Mouse (Mus musculus): ENCODE results near the gene Emc8. TPM values are rescaled to one million over a fixed set of nuclear protein-coding genes. Genes with fewer than 3 reads are reported as not detected.

Gene Emc8
- polyA plus RNA-seq (2015; fragmentation: Nextera tagmentation; extraction: Ambion mirVana): 164 and 174 TPM in 2 replicates

GRCm38 (mm10) chr8:120668374-120668905 is at the start of gene Emc8:
Emc8 (minus strand) TSS chr8:120668573.
- H3K4me1 ChIP-seq: peaks cover 69% of the 10 kb centered on the region
- peak; percentile 40 for ATAC-seq (ENCODE audit: extremely low read depth, insufficient number of reproducible peaks, low FRiP score, low TSS enrichment)
- WGBS: under 1% methylated on average over 51 of the region's 51 CpGs

DNA sequence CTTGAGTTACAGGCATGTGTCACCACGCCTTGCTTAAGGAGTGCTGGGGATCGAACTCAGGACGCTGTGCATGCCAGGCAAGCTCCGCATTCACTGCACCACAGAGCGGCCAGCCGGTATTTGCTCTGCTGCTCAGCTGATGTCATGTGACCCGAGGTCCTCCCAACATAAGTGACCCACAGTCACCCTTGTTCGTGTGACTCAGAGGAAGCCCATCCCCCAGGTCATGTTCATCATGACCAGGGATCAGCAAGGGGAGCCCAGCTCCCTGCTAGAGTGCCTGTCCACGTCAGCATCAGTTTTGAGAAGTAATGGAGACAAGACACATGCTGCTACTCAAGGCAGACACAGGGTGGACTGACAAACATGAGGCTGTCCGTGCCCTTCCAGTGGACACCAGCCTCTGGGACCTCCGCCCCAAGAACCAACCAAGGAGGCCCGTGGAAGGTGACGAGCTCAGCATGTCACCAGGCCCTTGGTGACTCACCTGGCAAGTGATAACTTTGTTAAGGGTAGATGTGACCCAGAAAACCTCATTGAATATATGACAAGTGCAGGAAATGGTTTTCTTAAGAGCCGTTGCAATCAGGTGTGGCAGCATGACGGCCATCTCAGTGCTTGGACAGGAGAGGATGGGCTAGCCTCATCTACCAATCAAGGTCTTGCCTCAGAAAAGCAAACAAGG is 47.8 kb upstream of the Emc8 start:
- Histone ChIP-seq H3K27ac (replicated peaks) (0 out of 2 replicates have a peak overlapping the region, but pooled peaks have one; percentile 3), H3K4me1 (peaks cover 11% of the 10 kb centered on the region), H3K9me3 (no peaks in the 10 kb centered on the region), H3K27me3 (replicated peaks) (no peaks in the 10 kb centered on the region), H3K9ac (no peak overlapping the region), H3K4me2 (no peak overlapping the region), H3K36me3 (no peaks in the 10 kb centered on the region), H3K4me3 (no peak overlapping the region)
- no peak for ATAC-seq (ENCODE audit: extremely low read depth, insufficient number of reproducible peaks, low FRiP score, low TSS enrichment)
- 64% methylated on average over 15 of the region's 15 CpGs for WGBS

More at GRCm38 (mm10) chr8:120668374-120668905, at the start of gene Emc8:
- Histone ChIP-seq H3K27me3 (replicated peaks) (no peaks in the 10 kb centered on the region), H3K9me3 (no peaks in the 10 kb centered on the region), H3K4me2 (peak within 1 kb of the TSS; percentile 83), H3K9ac (peak within 1 kb of the TSS; percentile 99), H3K27ac (replicated peaks) (peak within 1 kb of the TSS; percentile 91), H3K4me3 (peak within 1 kb of the TSS; percentile 91), H3K36me3 (peaks cover 46% of the 10 kb centered on the region)

GRCm38 (mm10) chr8:120715200-120715599 is 46.8 kb upstream of the Emc8 start:
- Histone ChIP-seq H3K27ac (replicated peaks) (peak overlapping the region; percentile 3; the same call in 1 of the 2 replicates), H3K4me3 (no peak overlapping the region), H3K4me2 (no peak overlapping the region), H3K4me1 (peaks cover 11% of the 10 kb centered on the region), H3K36me3 (no peaks in the 10 kb centered on the region), H3K27me3 (replicated peaks) (no peaks in the 10 kb centered on the region), H3K9me3 (no peaks in the 10 kb centered on the region), H3K9ac (no peak overlapping the region)
- ATAC-seq (ENCODE audit: extremely low read depth, insufficient number of reproducible peaks, low FRiP score, low TSS enrichment): no peak
- 64% methylated on average over 6 of the region's 6 CpGs for WGBS

- Histone ChIP-seq H3K27ac (replicated peaks) (no peak overlapping the region), H3K4me2 (no peak overlapping the region), H3K36me3 (no peaks in the 10 kb centered on the region), H3K4me1 (no peaks in the 10 kb centered on the region), H3K27me3 (replicated peaks) (peaks cover under 1% of the 10 kb centered on the region; the same call in 1 of the 2 replicates), H3K9me3 (no peaks in the 10 kb centered on the region), H3K9ac (no peak overlapping the region), H3K4me3 (no peak overlapping the region)
- ATAC-seq (ENCODE audit: extremely low read depth, insufficient number of reproducible peaks, low FRiP score, low TSS enrichment): no peak
- WGBS: 63% methylated on average over 10 of the region's 10 CpGs
Observed at GRCm38 (mm10) chr8:120709176-120709575, 40.8 kb upstream of the Emc8 start.

DNA sequence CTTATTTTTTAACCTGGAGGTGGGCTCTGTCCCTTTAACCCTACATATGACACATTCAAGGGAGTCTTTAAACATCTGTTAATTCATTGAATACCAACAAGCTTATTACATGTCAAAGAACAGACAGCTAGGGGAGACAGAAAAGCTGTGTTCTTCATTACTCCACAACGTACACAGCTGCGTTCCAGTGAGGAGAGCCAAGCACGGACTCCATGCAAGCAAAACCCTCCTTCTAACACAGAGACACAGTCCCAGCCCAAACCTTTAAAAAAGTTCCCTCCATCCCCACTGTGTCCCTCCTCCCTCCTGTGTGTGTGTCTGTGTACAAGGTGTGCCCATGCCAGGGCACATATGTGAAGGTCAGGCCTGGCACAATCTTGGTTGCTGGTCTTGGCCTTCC is 37.8 kb upstream of the Emc8 start:
- WGBS: 81% methylated on average over 3 of the region's 3 CpGs
- Histone ChIP-seq H3K4me3 (no peak overlapping the region), H3K27ac (replicated peaks) (no peak overlapping the region), H3K27me3 (replicated peaks) (peaks cover 19% of the 10 kb centered on the region; the same call in 1 of the 2 replicates), H3K9me3 (no peaks in the 10 kb centered on the region), H3K4me1 (no peaks in the 10 kb centered on the region), H3K4me2 (no peak overlapping the region), H3K36me3 (no peaks in the 10 kb centered on the region), H3K9ac (no peak overlapping the region)
- ATAC-seq (ENCODE audit: extremely low read depth, insufficient number of reproducible peaks, low FRiP score, low TSS enrichment): no peak

DNA sequence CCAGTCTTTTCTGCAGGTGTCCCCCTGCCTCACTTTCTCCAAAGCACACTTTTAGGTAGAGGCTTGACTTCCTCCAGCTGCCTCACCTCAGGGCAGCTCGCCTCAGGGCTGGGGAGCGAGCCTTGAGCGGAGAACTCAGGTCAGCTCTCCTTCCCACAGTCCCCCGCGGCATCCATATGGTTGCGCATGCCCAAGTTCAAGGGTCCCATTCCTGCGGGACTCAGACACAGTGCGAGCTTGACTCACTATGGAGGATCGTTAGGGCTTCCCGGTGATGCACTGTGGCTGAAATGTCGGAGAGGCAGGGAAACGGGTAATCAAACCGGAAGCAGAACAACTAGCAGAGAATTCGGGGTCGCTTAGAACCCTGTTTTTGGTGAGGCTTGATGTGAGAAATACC is 36.8 kb upstream of the Emc8 start:
- Histone ChIP-seq H3K9ac (no peak overlapping the region), H3K27ac (replicated peaks) (no peak overlapping the region), H3K4me2 (no peak overlapping the region), H3K9me3 (no peaks in the 10 kb centered on the region), H3K4me3 (no peak overlapping the region), H3K27me3 (replicated peaks) (peaks cover 19% of the 10 kb centered on the region; the same call in 1 of the 2 replicates), H3K36me3 (no peaks in the 10 kb centered on the region), H3K4me1 (peaks cover 3% of the 10 kb centered on the region; the same call in 1 of the 2 replicates)
- 79% methylated on average over 15 of the region's 15 CpGs for WGBS
- no peak for ATAC-seq (ENCODE audit: extremely low read depth, insufficient number of reproducible peaks, low FRiP score, low TSS enrichment)

GRCm38 (mm10) chr8:120704203-120704602 is 35.8 kb upstream of the Emc8 start:
- Histone ChIP-seq H3K4me2 (no peak overlapping the region), H3K9ac (no peak overlapping the region), H3K27me3 (replicated peaks) (peaks cover 19% of the 10 kb centered on the region; the same call in 1 of the 2 replicates), H3K36me3 (no peaks in the 10 kb centered on the region), H3K9me3 (no peaks in the 10 kb centered on the region), H3K4me1 (peaks cover 10% of the 10 kb centered on the region), H3K27ac (replicated peaks) (no peak overlapping the region), H3K4me3 (no peak overlapping the region)
- no peak for ATAC-seq (ENCODE audit: extremely low read depth, insufficient number of reproducible peaks, low FRiP score, low TSS enrichment)
- WGBS: 76% methylated on average over 9 of the region's 9 CpGs

DNA sequence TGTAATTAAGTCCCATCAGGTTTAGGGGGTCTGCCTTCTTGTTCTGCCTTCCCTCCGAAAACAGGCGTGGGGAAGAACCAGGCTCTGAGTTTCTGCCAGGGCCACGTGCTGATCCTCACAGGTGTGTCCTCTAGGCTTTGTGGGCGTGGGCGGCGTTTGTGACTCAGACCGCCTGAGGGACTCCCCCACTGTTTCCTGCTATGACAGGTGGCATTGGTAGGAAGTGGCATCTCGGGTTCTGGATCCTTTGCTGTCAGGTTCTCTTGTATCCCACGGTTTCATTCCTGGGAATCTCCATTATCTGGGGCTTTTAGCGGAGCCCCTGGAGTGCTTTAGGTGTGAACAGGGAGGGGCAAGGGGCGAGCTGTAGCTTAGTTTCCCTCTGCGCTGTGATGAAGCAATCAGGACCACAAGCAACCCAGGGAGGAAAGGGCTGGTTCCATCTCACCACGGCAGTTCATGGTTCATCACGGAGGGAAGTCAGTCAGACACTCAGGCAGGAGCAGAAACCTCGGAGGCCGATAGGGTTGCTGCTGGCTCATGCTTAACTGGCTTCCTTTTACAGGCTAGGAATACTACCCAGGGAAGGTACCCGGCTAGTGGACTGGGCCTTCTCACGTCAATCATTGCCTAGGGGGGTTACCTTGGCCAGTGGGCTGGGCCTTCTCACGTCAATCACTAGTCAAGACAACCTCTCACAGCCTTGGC is 33.5 kb upstream of the Emc8 start:
- H3K4me2 ChIP-seq: no peak overlapping the region
- no peak overlapping the region for H3K4me3 ChIP-seq
- ATAC-seq (ENCODE audit: extremely low read depth, insufficient number of reproducible peaks, low FRiP score, low TSS enrichment): no peak
- peaks cover 6% of the 10 kb centered on the region; the same call in 1 of the 2 replicates for H3K9me3 ChIP-seq
- H3K36me3 ChIP-seq: no peaks in the 10 kb centered on the region
- 50% methylated on average over 19 of the region's 19 CpGs for WGBS
- H3K9ac ChIP-seq: no peak overlapping the region
- no peak overlapping the region for H3K27ac ChIP-seq (replicated peaks)
- H3K27me3 ChIP-seq (replicated peaks): peaks cover 19% of the 10 kb centered on the region; the same call in 1 of the 2 replicates
- H3K4me1 ChIP-seq: peaks cover 21% of the 10 kb centered on the region

DNA sequence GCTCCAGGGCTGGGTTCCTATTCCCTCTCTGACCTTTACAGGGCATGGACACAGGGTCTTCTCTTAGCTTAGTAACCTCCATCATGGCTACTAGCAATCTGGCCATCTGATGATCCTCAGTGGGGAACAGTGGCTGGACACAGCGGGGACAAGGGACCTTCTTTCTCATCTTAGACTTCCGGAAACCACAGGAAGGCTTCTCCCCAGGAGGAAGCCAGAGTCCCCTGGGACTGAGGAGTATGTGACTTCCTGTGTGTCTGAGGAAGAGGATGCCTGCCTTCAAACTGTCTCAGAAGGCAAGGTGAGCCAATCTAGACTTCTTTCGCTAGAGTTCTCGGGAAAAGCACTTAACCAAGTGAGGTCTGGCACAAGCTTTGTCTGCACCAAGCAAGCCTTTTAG is 31.7 kb upstream of the Emc8 start:
- ATAC-seq (ENCODE audit: extremely low read depth, insufficient number of reproducible peaks, low FRiP score, low TSS enrichment): no peak
- no peak overlapping the region for H3K9ac ChIP-seq
- H3K9me3 ChIP-seq: peaks cover 6% of the 10 kb centered on the region; the same call in 1 of the 2 replicates
- H3K36me3 ChIP-seq: no peaks in the 10 kb centered on the region
- WGBS: 62% methylated on average over 4 of the region's 4 CpGs
- no peak overlapping the region for H3K4me2 ChIP-seq
- H3K4me1 ChIP-seq: peaks cover 36% of the 10 kb centered on the region
- H3K27ac ChIP-seq (replicated peaks): peak overlapping the region; percentile 66
- no peak overlapping the region for H3K4me3 ChIP-seq
- H3K27me3 ChIP-seq (replicated peaks): peaks cover 31% of the 10 kb centered on the region; the same call in 1 of the 2 replicates

DNA sequence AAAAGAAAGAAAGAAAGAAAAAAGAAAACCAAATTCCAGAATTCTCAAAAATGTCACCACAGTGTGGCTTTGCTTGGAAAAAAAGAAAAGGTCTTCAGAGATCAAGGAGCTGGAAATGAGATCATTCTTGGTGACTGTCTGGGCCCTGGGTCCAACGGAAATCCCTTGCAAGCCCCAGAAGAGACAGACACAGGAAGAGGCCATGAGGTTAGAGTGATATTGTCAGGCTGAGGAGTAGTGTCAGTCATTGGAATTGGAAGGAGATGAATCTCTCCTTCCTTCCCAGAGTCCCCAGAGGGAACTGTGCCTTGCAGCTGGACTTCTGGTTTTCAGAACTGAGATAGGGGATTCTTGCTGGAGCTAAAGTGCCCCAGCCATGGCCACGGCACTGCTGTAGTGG is 31.2 kb upstream of the Emc8 start:
- WGBS: 49% methylated on average over 2 of the region's 2 CpGs
- peaks cover 6% of the 10 kb centered on the region; the same call in 1 of the 2 replicates for H3K9me3 ChIP-seq
- peaks cover 37% of the 10 kb centered on the region for H3K4me1 ChIP-seq
- H3K4me3 ChIP-seq: no peak overlapping the region
- ATAC-seq (ENCODE audit: extremely low read depth, insufficient number of reproducible peaks, low FRiP score, low TSS enrichment): no peak
- peak overlapping the region; percentile 66 for H3K27ac ChIP-seq (replicated peaks)
- no peaks in the 10 kb centered on the region for H3K36me3 ChIP-seq
- H3K4me2 ChIP-seq: no peak overlapping the region
- peaks cover 35% of the 10 kb centered on the region; the same call in 1 of the 2 replicates for H3K27me3 ChIP-seq (replicated peaks)
- no peak overlapping the region for H3K9ac ChIP-seq

- Histone ChIP-seq H3K27me3 (replicated peaks) (peaks cover 34% of the 10 kb centered on the region; the same call in 1 of the 2 replicates), H3K9ac (no peak overlapping the region), H3K27ac (replicated peaks) (peak overlapping the region; percentile 71), H3K36me3 (no peaks in the 10 kb centered on the region), H3K4me3 (no peak overlapping the region), H3K9me3 (peaks cover 6% of the 10 kb centered on the region; the same call in 1 of the 2 replicates), H3K4me2 (no peak overlapping the region), H3K4me1 (peaks cover 42% of the 10 kb centered on the region)
- ATAC-seq (ENCODE audit: extremely low read depth, insufficient number of reproducible peaks, low FRiP score, low TSS enrichment): no peak
- WGBS: 53% methylated on average over 6 of the region's 6 CpGs
Observed at GRCm38 (mm10) chr8:120699079-120699478, 30.7 kb upstream of the Emc8 start.
